Mouse (Mus musculus) right cerebral cortex, postnatal 25 days (tissue): ENCODE measurements around the gene Myo1a.
"Not testable (repeated sequence)": the region's sequence is repeated elsewhere in the genome, so short reads cannot be mapped to it uniquely, and the experiment has no call there.

ENCODE experiments used
- DNase-seq: peaks from one replicate; pipeline ENCODE4 v3.0.0; 2022

Myo1a gene

GRCm38 (mm10) chr10:127704766-127705220 lies at the start of gene Myo1a:
Gene Myo1a (plus strand): TSS chr10:127705170.
- DNase-seq = no peak

- not testable (repeated sequence) for DNase-seq
These were observed 47.4 kb upstream of the Myo1a start for GRCm38 (mm10) chr10:127657617-127658016.

- no peak for DNase-seq
These were observed 46.9 kb upstream of the Myo1a start for GRCm38 (mm10) chr10:127658076-127658475.

GRCm38 (mm10) chr10:127659551-127659950 lies 45.4 kb upstream of the Myo1a start:
- no peak for DNase-seq

- DNase-seq = no peak
These were observed 43.6 kb upstream of the Myo1a start for GRCm38 (mm10) chr10:127661291-127661914.

GRCm38 (mm10) chr10:127661915-127662663 lies 42.9 kb upstream of the Myo1a start:
- DNase-seq = peak; percentile 65

DNA sequence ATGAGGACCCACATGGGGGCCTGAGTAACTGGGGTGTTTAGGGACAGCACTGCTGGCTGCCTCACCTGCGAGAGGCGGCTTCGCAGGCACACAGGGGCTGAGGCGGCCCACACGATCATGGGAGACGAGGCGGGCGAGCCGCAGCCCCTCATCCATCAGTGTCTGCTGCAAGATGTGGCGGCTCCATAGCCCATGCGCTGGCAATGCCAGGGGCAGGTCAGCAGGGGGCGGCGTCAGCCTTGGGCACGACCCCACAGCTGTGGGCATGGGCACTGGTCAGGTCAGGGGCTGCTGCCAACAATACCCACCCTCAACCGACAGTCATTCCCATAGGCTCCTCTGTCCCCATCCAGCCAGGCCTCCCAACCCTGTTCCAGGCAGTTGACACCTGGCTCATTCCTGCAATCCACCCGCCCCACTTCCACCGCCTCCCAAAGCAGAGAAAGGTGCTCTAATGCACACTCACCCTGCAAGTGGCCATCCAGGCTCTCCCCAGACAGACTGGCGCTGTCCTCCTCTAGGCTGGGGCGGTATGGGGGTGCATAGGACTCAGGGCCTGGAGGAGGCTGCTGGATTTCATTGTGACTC lies 42.2 kb upstream of the Myo1a start:
- DNase-seq = peak; percentile 40

DNA sequence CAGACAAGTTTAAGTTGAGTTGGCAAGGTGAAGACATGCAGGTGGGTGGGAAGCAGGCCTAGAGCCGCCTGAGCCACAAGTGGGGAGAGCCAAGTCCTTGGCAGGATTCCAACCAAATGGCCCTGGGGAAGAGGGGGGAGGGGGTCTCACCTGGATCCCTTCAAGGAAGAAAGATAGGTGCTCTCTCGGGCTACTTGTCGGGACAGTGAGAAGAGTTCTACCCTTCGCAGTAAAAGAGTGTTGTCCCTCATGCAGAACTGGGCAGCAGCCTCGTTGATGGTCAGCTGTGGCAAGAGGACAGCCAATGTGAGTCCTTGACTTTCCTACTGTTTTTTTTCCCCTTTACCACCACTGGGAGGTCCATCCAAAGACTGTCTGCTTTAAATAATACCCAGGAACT lies 41.4 kb upstream of the Myo1a start:
- DNase-seq = no peak

DNA sequence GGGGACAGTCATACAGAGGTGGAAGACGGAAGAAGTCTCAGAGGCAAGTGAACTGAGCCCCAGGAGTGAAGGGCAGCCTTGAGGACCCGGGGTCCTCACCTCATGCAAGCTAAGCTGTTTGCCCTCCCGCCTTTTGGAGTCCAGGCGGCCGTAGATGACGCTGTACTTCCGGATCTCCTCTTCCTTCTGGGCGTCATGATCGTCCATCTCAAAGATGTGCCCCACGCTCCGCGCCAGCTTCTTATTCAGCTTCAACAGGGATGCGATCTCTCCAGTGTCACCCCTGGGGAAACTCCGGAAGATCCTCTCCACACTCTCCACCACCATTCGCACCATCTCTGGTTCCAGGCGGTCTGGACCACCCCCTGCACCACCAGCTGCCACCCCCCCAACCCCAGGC lies 40.8 kb upstream of the Myo1a start:
- DNase-seq = no peak

- no peak for DNase-seq
These were observed 40.1 kb upstream of the Myo1a start for GRCm38 (mm10) chr10:127664891-127665290.

- peak; percentile 26 for DNase-seq
These were observed 39.4 kb upstream of the Myo1a start for GRCm38 (mm10) chr10:127665366-127666181.

DNA sequence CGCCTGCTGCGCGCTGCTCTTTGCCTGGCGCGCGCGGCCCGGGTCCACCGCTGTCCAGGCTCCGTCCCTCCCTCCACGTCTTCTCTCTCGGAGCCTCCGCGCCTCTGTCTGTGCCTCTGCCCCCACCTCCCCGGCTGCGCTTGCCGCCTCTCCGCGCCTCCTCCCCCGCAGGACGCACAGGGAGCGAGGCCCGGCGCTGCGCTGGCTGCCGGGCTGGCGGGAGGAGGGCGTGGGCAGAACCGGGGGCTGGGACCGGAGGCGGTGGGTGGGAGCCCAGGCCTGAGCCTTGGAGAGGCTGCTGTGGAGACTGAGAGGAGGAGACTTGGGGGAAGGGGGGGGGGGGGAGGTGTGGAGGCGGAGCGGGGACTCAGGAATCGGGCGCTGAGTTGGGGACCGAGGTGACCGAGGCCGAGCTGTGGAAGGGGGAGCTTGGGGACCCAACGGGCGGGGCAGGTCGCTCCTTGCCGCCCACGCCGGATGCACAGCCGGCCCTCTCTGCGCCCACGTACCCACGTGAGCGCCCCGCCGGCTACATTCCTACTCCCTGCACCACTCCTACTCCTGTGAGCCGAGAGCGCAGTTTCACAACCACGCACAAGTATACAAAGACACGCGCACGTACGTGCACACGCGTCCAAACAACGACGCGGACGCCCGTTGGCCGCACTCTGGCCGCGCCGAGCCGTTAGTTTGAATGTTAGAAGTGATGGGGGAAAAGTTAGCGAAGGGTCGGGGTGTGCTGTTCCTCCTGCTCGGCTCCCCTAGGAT lies 38.3 kb upstream of the Myo1a start, which contains the start of gene Nemp1:
Gene Nemp1 (plus strand): TSS at position 401 of the 768 bp plus-strand sequence.
- DNase-seq = peak; percentile 85

DNA sequence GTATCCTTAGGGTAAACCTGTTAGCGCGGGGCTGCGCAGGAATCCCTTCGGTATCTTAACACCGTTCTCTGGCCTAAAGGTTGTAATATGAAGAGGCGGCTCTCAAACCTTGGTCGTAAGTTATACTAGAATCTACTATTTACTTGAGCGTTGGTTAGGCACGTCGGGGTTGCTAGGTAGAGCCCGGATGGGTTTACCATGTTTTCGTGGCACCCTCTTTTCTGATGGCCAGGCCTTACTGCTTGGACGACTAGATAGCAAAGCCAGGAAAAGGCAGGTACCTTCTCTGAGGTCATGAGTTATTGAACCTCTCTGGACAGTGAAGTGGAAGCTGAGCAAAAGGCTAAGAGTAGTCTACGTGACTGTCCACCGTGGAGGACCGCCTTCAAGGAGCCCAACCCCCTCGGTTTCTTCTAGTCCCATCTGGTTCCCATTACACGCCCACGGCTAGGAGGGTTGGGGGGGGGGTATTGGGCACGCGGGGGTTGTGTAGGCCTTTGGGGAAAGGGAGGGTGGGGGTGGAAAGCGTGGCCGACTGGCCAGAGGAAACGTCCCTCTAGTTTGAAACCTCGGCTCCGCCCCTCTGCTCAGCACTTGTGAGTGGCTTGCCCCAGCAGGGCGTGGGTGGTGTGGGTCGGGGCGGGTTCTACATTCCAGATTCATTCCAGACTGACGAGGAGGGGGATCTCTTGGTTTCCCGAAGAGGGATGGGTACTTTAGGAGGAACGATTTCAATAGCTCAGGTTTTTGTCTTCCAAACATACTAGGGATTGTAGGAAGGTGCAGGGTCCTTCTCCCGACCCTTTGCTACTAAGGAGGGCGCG lies 37.5 kb upstream of the Myo1a start:
- DNase-seq = peak; percentile 62

DNA sequence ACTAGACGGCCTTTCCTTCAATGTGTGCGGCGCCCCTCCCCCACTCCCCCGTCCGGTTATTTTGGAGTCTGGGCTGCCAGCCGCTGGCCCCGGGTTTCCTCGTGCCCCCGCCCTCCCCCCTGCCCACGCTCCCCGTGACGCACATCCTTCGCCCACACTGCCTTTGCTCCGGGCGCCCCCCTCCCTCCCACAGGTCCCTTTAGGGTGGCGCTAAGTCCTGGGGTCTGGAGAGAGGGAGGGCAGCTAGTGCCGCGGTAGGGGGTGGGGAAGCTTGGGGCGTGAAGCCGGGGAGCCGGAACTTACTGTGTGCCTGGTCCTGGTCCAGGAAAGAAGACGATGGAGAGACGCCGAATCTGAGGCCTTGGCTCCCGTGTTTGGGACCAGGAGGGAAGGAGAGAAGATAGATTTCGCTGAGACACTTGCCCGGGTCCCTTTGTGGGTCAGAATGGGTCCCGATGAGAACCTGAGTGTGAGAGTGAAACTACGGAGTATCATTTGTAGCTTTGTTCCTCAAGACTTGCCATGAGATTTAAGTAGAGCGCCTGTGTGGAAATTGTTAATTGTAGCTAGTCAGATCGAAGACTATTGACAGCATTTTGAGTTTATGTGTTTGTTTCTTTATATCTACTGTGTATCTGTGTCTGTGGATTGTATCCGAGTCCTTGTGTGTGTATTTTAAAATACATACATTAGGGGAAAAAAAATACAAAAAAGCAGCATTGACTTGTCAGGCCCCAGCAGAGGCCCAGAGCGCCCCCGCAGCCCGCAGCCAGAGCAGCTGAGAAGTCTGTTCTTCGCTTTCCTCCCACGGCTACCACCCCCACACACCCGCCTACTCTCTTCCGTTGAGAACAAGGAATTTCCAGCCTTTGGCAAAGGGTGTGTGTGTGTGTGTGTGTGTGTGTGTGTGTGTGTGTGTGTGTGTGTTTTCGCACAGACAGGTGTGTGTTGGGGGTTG lies 36.6 kb upstream of the Myo1a start, which contains the start of gene Nab2:
Gene Nab2 (minus strand): TSS at position 476 of the 958 bp plus-strand sequence.
- peak; percentile 78 for DNase-seq

GRCm38 (mm10) chr10:127669170-127669569 lies 35.8 kb upstream of the Myo1a start:
- peak; percentile 51 for DNase-seq

GRCm38 (mm10) chr10:127670185-127670584 lies 34.8 kb upstream of the Myo1a start:
- DNase-seq = no peak

- DNase-seq = no peak
These were observed 33.7 kb upstream of the Myo1a start for GRCm38 (mm10) chr10:127671276-127671675.

DNA sequence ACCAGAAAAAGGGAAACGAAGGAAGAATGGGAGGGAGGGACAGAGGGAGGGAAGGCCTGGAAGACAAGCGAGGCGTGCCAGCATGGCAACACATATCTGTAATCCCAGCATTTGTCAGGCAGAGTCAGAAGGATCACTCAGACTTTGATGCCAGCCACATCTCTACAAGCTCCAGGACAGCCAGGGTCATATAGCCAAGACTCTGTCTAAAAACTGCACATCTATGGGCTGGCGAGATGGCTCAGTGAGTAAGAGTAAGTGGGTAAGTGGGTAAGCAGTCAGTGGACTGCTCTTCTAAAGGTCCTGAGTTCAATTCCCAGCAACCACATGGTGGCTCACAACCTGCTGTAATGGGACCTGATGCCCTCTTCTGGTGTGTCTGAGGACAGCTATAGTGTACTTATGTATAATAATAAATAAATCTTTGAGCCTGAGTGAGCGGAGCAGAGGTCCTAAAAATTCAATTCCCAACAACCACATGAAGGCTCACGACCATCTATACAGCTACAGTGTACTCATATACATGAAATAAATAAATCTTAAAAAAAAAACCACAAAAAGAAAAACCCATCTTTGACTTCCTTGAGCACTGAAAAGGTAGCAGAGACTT lies 30.8 kb upstream of the Myo1a start:
- DNase-seq = no peak

GRCm38 (mm10) chr10:127674794-127675522 lies 30.0 kb upstream of the Myo1a start:
- peak; percentile 85 for DNase-seq
